Mouse (Mus musculus) limb, embryonic 15.5 days (tissue): Measurements from ENCODE around the gene Asrgl1. TPM values are rescaled to one million over a fixed set of nuclear protein-coding genes. Genes with fewer than 3 reads are reported as not detected.

Experiments used
- ATAC-seq: fragments of 200-750 bp; cut with Nextera tagmentation; 2 replicates; pipeline ENCODE4 v1.8.0; 2017; ENCODE audit warnings: low read depth, moderate TSS enrichment; ENCODE audit not compliant: insufficient number of reproducible peaks, low FRiP score, low TSS enrichment
- H3K27ac ChIP-seq: fragments of 300-500 bp; sonication (generic); 2 replicates; pipeline ENCODE4 v1.5.1; 2015; ENCODE audit warnings: moderate library complexity, mild to moderate bottlenecking, inconsistent platforms
- H3K27me3 ChIP-seq: fragments of 300-500 bp; sonication (generic); 2 replicates; pipeline ENCODE4 v1.6.1; 2015; ENCODE audit warnings: inconsistent platforms
- H3K36me3 ChIP-seq: fragments of 300-500 bp; sonication (generic); 2 replicates; pipeline ENCODE4 v1.6.1; 2015; ENCODE audit warnings: inconsistent platforms
- H3K4me1 ChIP-seq: fragments of 300-500 bp; sonication (generic); 2 replicates; pipeline ENCODE4 v1.6.1; 2015; ENCODE audit warnings: inconsistent platforms
- H3K4me2 ChIP-seq: fragments of 300-500 bp; sonication (generic); 2 replicates; pipeline ENCODE4 v1.6.1; 2015; ENCODE audit warnings: mild to moderate bottlenecking, inconsistent platforms
- H3K4me3 ChIP-seq: fragments of 300-500 bp; sonication (generic); 2 replicates; pipeline ENCODE4 v1.5.1; 2015; ENCODE audit warnings: mild to moderate bottlenecking, inconsistent platforms
- H3K9ac ChIP-seq: fragments of 300-500 bp; sonication (generic); 2 replicates; pipeline ENCODE4 v1.6.1; 2015; ENCODE audit warnings: inconsistent platforms
- H3K9me3 ChIP-seq: fragments of 300-500 bp; sonication (generic); 2 replicates; pipeline ENCODE4 v1.6.1; 2016; ENCODE audit warnings: inconsistent platforms
- WGBS: fragments of 180-500 bp; shearing (Covaris S2); methylation state at CpG from one replicate; pipeline ENCODE4 v1.1.7; 2015; 5-methylcytosine and 5-hydroxymethylcytosine counted together
- polyA plus RNA-seq: library from polyadenylated mRNA; unstranded; fragments of >200 nt; fragmentation: Nextera tagmentation; extraction: Ambion mirVana; gene quantifications from 2 replicates; pipeline ENCODE4 v1.2.1, GENCODE M21; 2015

The Asrgl1 gene
- polyA plus RNA-seq, 1 experiment from 2014 or later = 14.1 TPM

- H3K9me3 ChIP-seq = no peaks in the 10 kb centered on the region
- H3K36me3 ChIP-seq = no peaks in the 10 kb centered on the region
- no peak overlapping the region for H3K4me3 ChIP-seq
- H3K4me2 ChIP-seq = no peak overlapping the region
- H3K4me1 ChIP-seq = peaks cover 29% of the 10 kb centered on the region
- no peaks in the 10 kb centered on the region for H3K27me3 ChIP-seq
- 44% methylated on average over 9 of the region's 9 CpGs for WGBS
- ATAC-seq = peak; percentile 67
- peak overlapping the region; percentile 58 for H3K27ac ChIP-seq
- no peak overlapping the region for H3K9ac ChIP-seq
Measured at GRCm38 (mm10) chr19:9065621-9066561, 69.5 kb downstream of the Asrgl1 start.

GRCm38 (mm10) chr19:9063831-9064230 is 71.6 kb downstream of the Asrgl1 start:
- ATAC-seq = no peak
- Histone ChIP-seq H3K4me2 (no peak overlapping the region), H3K27ac (no peak overlapping the region), H3K36me3 (no peaks in the 10 kb centered on the region), H3K4me1 (peaks cover 17% of the 10 kb centered on the region), H3K4me3 (no peak overlapping the region), H3K9ac (no peak overlapping the region), H3K27me3 (no peaks in the 10 kb centered on the region), H3K9me3 (no peaks in the 10 kb centered on the region)
- 88% methylated on average over 3 of the region's 3 CpGs for WGBS

- Histone ChIP-seq H3K27ac (no peak overlapping the region), H3K36me3 (no peaks in the 10 kb centered on the region), H3K9ac (no peak overlapping the region), H3K4me1 (peaks cover 17% of the 10 kb centered on the region), H3K4me2 (no peak overlapping the region), H3K9me3 (no peaks in the 10 kb centered on the region), H3K4me3 (no peak overlapping the region), H3K27me3 (no peaks in the 10 kb centered on the region)
- 94% methylated on average over 2 of the region's 2 CpGs for WGBS
- ATAC-seq = no peak
Measured at GRCm38 (mm10) chr19:9062822-9063221, 72.6 kb downstream of the Asrgl1 start.

GRCm38 (mm10) chr19:9061221-9061893 is 74.1 kb downstream of the Asrgl1 start:
- no peak for ATAC-seq
- Histone ChIP-seq H3K9me3 (no peaks in the 10 kb centered on the region), H3K4me2 (no peak overlapping the region), H3K4me3 (no peak overlapping the region), H3K9ac (no peak overlapping the region), H3K36me3 (no peaks in the 10 kb centered on the region), H3K4me1 (peaks cover 9% of the 10 kb centered on the region), H3K27me3 (no peaks in the 10 kb centered on the region), H3K27ac (no peak overlapping the region)
- WGBS = 89% methylated on average over 8 of the region's 8 CpGs

GRCm38 (mm10) chr19:9060103-9060502 is 75.3 kb downstream of the Asrgl1 start:
- Histone ChIP-seq H3K36me3 (no peaks in the 10 kb centered on the region), H3K4me2 (no peak overlapping the region), H3K4me1 (no peaks in the 10 kb centered on the region; the same call in 1 of the 2 replicates), H3K9ac (no peak overlapping the region), H3K9me3 (no peaks in the 10 kb centered on the region), H3K27me3 (no peaks in the 10 kb centered on the region), H3K27ac (no peak overlapping the region), H3K4me3 (no peak overlapping the region)
- no peak for ATAC-seq
- 60% methylated on average over 4 of the region's 4 CpGs for WGBS

Other genes starting within 250 kb of the Asrgl1 start
- 76.8 and 80.9 TPM in 2 replicates for gene 1810009A15Rik, start 246.8 kb downstream of the Asrgl1 start, polyA plus RNA-seq
- not detected in 2 replicates for gene Gm49416, start 246.7 kb downstream of the Asrgl1 start, polyA plus RNA-seq
- gene Ints5, start 242.6 kb downstream of the Asrgl1 start, polyA plus RNA-seq = 38.6 and 42.0 TPM in 2 replicates
- 97.4 and 102 TPM in 2 replicates for gene Ganab, start 237.6 kb downstream of the Asrgl1 start, polyA plus RNA-seq
- gene B3gat3, start 215.3 kb downstream of the Asrgl1 start, polyA plus RNA-seq = 47.1 and 48.6 TPM in 2 replicates
- gene Rom1, start 206.3 kb downstream of the Asrgl1 start, polyA plus RNA-seq = 4.0 and 4.6 TPM in 2 replicates
- 41.8 and 42.7 TPM in 2 replicates for gene Eml3, start 206.1 kb downstream of the Asrgl1 start, polyA plus RNA-seq
- gene Mta2, start 193.8 kb downstream of the Asrgl1 start, polyA plus RNA-seq = 155 and 160 TPM in 2 replicates
- gene Tut1, start 181.8 kb downstream of the Asrgl1 start, polyA plus RNA-seq = 29.3 and 30.0 TPM in 2 replicates
- gene Eef1g, start 168.6 kb downstream of the Asrgl1 start, polyA plus RNA-seq = 467 and 482 TPM in 2 replicates
- 96.4 and 104 TPM in 2 replicates for gene Ahnak, start 146.4 kb downstream of the Asrgl1 start, polyA plus RNA-seq
- 0.98 and 1.2 TPM in 2 replicates for gene Scgb1a1, start 47.7 kb downstream of the Asrgl1 start, polyA plus RNA-seq